Mouse (Mus musculus) frontal cortex, postnatal 36 days (tissue): Measurements from ENCODE around the gene Zbtb16.

ENCODE experiments used
- DNase-seq, 2 experiments: peaks; one replicate each; pipeline ENCODE4 v3.0.0; 2022; ENCODE audit warnings: low spot score in 2 of 2

Zbtb16 gene

GRCm38 (mm10) chr9:48731651-48732536 is 104.1 kb downstream of the Zbtb16 start:
- no peak for DNase-seq

- DNase-seq, result no peak
These were observed 105.5 kb downstream of the Zbtb16 start for GRCm38 (mm10) chr9:48730446-48730979.

GRCm38 (mm10) chr9:48729471-48729870 is 106.6 kb downstream of the Zbtb16 start:
- DNase-seq, result no peak

- no peak for DNase-seq
These were observed 107.3 kb downstream of the Zbtb16 start for GRCm38 (mm10) chr9:48728731-48729123.

- no peak for DNase-seq
These were observed 107.8 kb downstream of the Zbtb16 start for GRCm38 (mm10) chr9:48728083-48728730.

- DNase-seq, result no peak
These were observed 109.7 kb downstream of the Zbtb16 start for GRCm38 (mm10) chr9:48726341-48726740.

- DNase-seq, result no peak
These were observed 110.1 kb downstream of the Zbtb16 start for GRCm38 (mm10) chr9:48725918-48726317.

- DNase-seq, result no peak
These were observed 110.9 kb downstream of the Zbtb16 start for GRCm38 (mm10) chr9:48725161-48725560.

- no peak for DNase-seq
These were observed 111.3 kb downstream of the Zbtb16 start for GRCm38 (mm10) chr9:48724733-48725132.

GRCm38 (mm10) chr9:48723511-48724304 is 112.3 kb downstream of the Zbtb16 start:
- peak; percentile 72 to 81 for DNase-seq

GRCm38 (mm10) chr9:48723025-48723424 is 113.0 kb downstream of the Zbtb16 start:
- no peak for DNase-seq

GRCm38 (mm10) chr9:48722261-48722920 is 113.6 kb downstream of the Zbtb16 start:
- no peak for DNase-seq

- DNase-seq, result no peak
These were observed 114.4 kb downstream of the Zbtb16 start for GRCm38 (mm10) chr9:48721655-48722054.

GRCm38 (mm10) chr9:48721172-48721571 is 114.8 kb downstream of the Zbtb16 start:
- no peak for DNase-seq

- no peak for DNase-seq
These were observed 115.6 kb downstream of the Zbtb16 start for GRCm38 (mm10) chr9:48720251-48720963.

GRCm38 (mm10) chr9:48719619-48720018 is 116.4 kb downstream of the Zbtb16 start:
- DNase-seq, result no peak

- no peak for DNase-seq
These were observed 119.5 kb downstream of the Zbtb16 start for GRCm38 (mm10) chr9:48716549-48716948.

GRCm38 (mm10) chr9:48715042-48715441 is 121.0 kb downstream of the Zbtb16 start:
- no peak for DNase-seq

GRCm38 (mm10) chr9:48713779-48714178 is 122.2 kb downstream of the Zbtb16 start:
- DNase-seq, result no peak

- DNase-seq, result no peak
These were observed 122.8 kb downstream of the Zbtb16 start for GRCm38 (mm10) chr9:48712985-48713765.
